ENCODE assay signal across 11 mouse cellular contexts in the genomic region with DNA sequence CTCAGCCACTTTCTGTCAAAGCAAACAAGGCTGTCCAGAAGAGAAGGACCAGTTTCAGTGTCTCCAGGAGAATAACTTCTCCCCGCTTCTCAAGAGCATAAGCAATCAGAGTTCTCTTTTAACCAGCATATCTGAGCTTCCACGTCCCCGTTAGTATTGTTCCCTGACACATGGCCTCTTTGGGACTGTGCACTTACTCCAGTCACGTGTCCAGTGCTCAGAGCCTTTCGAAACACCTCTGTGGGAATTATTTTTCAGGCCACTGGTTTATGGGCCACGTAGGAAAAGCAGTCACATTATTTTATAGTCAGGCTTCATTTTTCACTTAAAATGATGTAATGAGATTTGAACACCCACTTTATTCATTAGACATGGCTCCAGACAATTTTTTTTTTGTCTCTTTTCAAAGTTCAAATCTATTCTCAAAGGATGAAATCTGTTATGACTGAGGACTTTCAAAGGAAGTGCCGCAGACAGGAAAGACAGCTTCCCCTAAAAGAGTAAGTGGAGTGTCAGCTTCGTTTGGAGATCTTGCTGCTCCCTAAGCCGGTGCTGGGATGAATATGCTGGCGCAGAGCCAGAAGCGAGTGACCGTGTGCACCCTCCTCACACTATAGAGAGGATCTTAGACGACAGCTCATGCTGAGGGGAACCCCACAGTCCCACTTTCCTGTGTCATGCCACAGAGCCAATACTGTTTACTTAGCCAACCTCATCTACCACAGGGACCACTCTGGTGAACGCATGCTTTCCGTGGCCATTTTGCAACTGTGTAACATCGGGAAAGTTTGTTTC. TPM values are rescaled to one million over a fixed set of nuclear protein-coding genes. Genes with fewer than 3 reads are reported as not detected.
DNase-seq lines count a peak whose midpoint lies in the region; ATAC-seq and TF ChIP-seq lines count a peak whose summit lies in the region.
"Had no signal": no experiment of that assay in that cellular context is flagged by ENCODE, and none has a peak within 500 bp of the region (broad histone marks: within the 10 kb centered on the region; RNA-seq: fewer than 3 reads in every experiment).

No protein-coding gene starts in this region.

- no peak overlapping the region for H3K4me2 ChIP-seq in forebrain, embryonic 14.5 days (ENCODE audit: low read length)
- H3K4me2 ChIP-seq in liver, embryonic 16.5 days (ENCODE audit: low read depth, low read length): no peak overlapping the region
- H3K4me2 ChIP-seq: limb, embryonic 13.5 days had no signal

- no peak overlapping the region for H3K27ac ChIP-seq in forebrain, embryonic 14.5 days (ENCODE audit: low read depth, low read length)
- no peak overlapping the region for H3K27ac ChIP-seq in forebrain, embryonic 10.5 days
- no peak overlapping the region for H3K27ac ChIP-seq in kidney, adult 2 months (ENCODE audit: insufficient read depth, low read depth, low read length)
- H3K27ac ChIP-seq in liver, embryonic 16.5 days (ENCODE audit: low read length): no peak overlapping the region
- H3K27ac ChIP-seq: limb, embryonic 13.5 days had no signal

- no peak overlapping the region for H3K4me3 ChIP-seq in forebrain, embryonic 14.5 days (ENCODE audit: low read depth, low read length)
- H3K4me3 ChIP-seq in forebrain, embryonic 10.5 days: no peak overlapping the region
- no peak overlapping the region for H3K4me3 ChIP-seq in kidney, adult 2 months (ENCODE audit: insufficient read depth, low read depth, low read length)
- H3K4me3 ChIP-seq in liver, embryonic 16.5 days (ENCODE audit: low read depth, low read length): no peak overlapping the region
- H3K4me3 ChIP-seq: limb, embryonic 13.5 days had no signal

- H3K9me3 ChIP-seq in forebrain, embryonic 14.5 days (replicated peaks; ENCODE audit: control insufficient read depth, low read length): no peaks in the 10 kb centered on the region
- H3K9me3 ChIP-seq in forebrain, embryonic 10.5 days: no peaks in the 10 kb centered on the region
- no peaks in the 10 kb centered on the region for H3K9me3 ChIP-seq in liver, embryonic 16.5 days (replicated peaks; ENCODE audit: control insufficient read depth, low read length)
- H3K9me3 ChIP-seq: limb, embryonic 13.5 days had no signal

- no peak for TF ChIP-seq POLR2A in kidney, adult 2 months (IDR thresholded peaks at IDR 0.05; ENCODE audit: low read depth, low read length)

- H3K9ac ChIP-seq in forebrain, embryonic 14.5 days (ENCODE audit: low read length): no peak overlapping the region
- H3K9ac ChIP-seq in liver, embryonic 16.5 days (ENCODE audit: low read depth, low read length): no peak overlapping the region
- H3K9ac ChIP-seq: limb, embryonic 13.5 days had no signal

- H3K36me3 ChIP-seq in forebrain, embryonic 14.5 days (ENCODE audit: control insufficient read depth, insufficient read depth, low read length): no peaks in the 10 kb centered on the region
- H3K36me3 ChIP-seq in forebrain, embryonic 10.5 days (replicated peaks): peaks cover 9% of the 10 kb centered on the region
- H3K36me3 ChIP-seq in kidney, adult 2 months (ENCODE audit: control insufficient read depth, insufficient read depth, low read length): no peaks in the 10 kb centered on the region
- no peaks in the 10 kb centered on the region for H3K36me3 ChIP-seq in liver, embryonic 16.5 days (ENCODE audit: control insufficient read depth, insufficient read depth)
- H3K36me3 ChIP-seq: limb, embryonic 13.5 days had no signal

- H3K27me3 ChIP-seq in forebrain, embryonic 14.5 days (replicated peaks; ENCODE audit: control insufficient read depth, insufficient read depth, low read length): no peaks in the 10 kb centered on the region
- no peaks in the 10 kb centered on the region for H3K27me3 ChIP-seq in forebrain, embryonic 10.5 days (ENCODE audit: poor library complexity, severe bottlenecking)
- H3K27me3 ChIP-seq in kidney, adult 2 months (replicated peaks; ENCODE audit: control insufficient read depth, insufficient read depth, low read length): no peaks in the 10 kb centered on the region
- H3K27me3 ChIP-seq in liver, embryonic 16.5 days (ENCODE audit: control insufficient read depth, insufficient read depth, low read depth, low read length): no peaks in the 10 kb centered on the region
- H3K27me3 ChIP-seq: limb, embryonic 13.5 days had no signal

- DNase-seq in forebrain, embryonic 14.5 days (ENCODE audit: low spot score): peak; percentile 33
- no peak for DNase-seq in forebrain, embryonic 10.5 days (ENCODE audit: extremely low spot score, low spot score)
- peak; percentile 24 for DNase-seq in kidney, adult 2 months
- no peak for DNase-seq in kidney, adult 8-10 months
- peak; percentile 85 for DNase-seq in adipocyte (ENCODE audit: low spot score)
- no peak for DNase-seq in right cerebral cortex, adult 2 months (ENCODE audit: low spot score in 2 of 2)
- no peak for DNase-seq in adrenal gland, adult 8-10 months
- DNase-seq: adrenal gland, adult 2 months; cerebellum, postnatal 36 days had no signal

- 49% methylated on average over 16 of the region's 16 CpGs for WGBS in forebrain, embryonic 14.5 days
- WGBS in forebrain, embryonic 10.5 days: 85% methylated on average over 16 of the region's 16 CpGs
- 61% methylated on average over 16 of the region's 16 CpGs for WGBS in kidney, adult 2 months
- WGBS in liver, embryonic 16.5 days (ENCODE audit: insufficient replicate concordance): 57% methylated on average over 16 of the region's 16 CpGs

- TF ChIP-seq CTCF in kidney, adult 2 months (conservative IDR thresholded peaks at IDR 0.05; ENCODE audit: insufficient read depth, insufficient read length, low read depth, low read length): no peak

- 0 out of 2 replicates have a peak, but pooled peaks cover 2% of the 10 kb centered on the region for H3K4me1 ChIP-seq in forebrain, embryonic 14.5 days (ENCODE audit: control insufficient read depth, insufficient read depth, low read length)
- H3K4me1 ChIP-seq in forebrain, embryonic 10.5 days: peaks cover 5% of the 10 kb centered on the region
- H3K4me1 ChIP-seq in kidney, adult 2 months (ENCODE audit: control insufficient read depth, insufficient read depth, low read length): no peaks in the 10 kb centered on the region; the same call in 1 of the 2 replicates
- H3K4me1 ChIP-seq in liver, embryonic 16.5 days (ENCODE audit: control insufficient read depth, low read depth, low read length): no peaks in the 10 kb centered on the region; the same call in none of the 2 replicates

- no peak for ATAC-seq in forebrain, embryonic 14.5 days
- 0 out of 2 replicates have a peak, but pooled peaks have one; percentile 16 for ATAC-seq in liver, embryonic 16.5 days (ENCODE audit: low read depth)

RNA-seq across cellular contexts. Expression of a gene that starts 10.3 kb away (rescaled TPM):
- 24.3 and 27.2 TPM in 2 replicates for polyA plus RNA-seq in forebrain, embryonic 14.5 days (2014; fragmentation: Nextera tagmentation; extraction: Ambion mirVana)
- 58.2 and 60.0 TPM in 2 replicates for polyA plus RNA-seq in forebrain, embryonic 10.5 days (2016; fragmentation: Nextera tagmentation; extraction: Ambion mirVana)
- polyA plus RNA-seq in kidney, adult 2 months (2012; rRNA removed): 0.86 and 1.3 TPM in 2 replicates
- polyA plus RNA-seq in liver, embryonic 16.5 days (2015; fragmentation: Nextera tagmentation; extraction: Ambion mirVana): 11.6 and 15.1 TPM in 2 replicates
- 1 to 10 TPM; 5.5 to 8.7 (median 6.9) TPM for total RNA-seq in adrenal gland, adult 8-10 months (2022)

RNA-seq across cellular contexts. Expression of a gene that starts 10.7 kb away (rescaled TPM):
- 46.2 and 47.3 TPM in 2 replicates for polyA plus RNA-seq in forebrain, embryonic 14.5 days (2014; fragmentation: Nextera tagmentation; extraction: Ambion mirVana)
- 81.5 and 83.5 TPM in 2 replicates for polyA plus RNA-seq in forebrain, embryonic 10.5 days (2016; fragmentation: Nextera tagmentation; extraction: Ambion mirVana)
- polyA plus RNA-seq in kidney, adult 2 months (2012; rRNA removed): 82.9 and 84.2 TPM in 2 replicates
- 179 and 213 TPM in 2 replicates for polyA plus RNA-seq in liver, embryonic 16.5 days (2015; fragmentation: Nextera tagmentation; extraction: Ambion mirVana)
- 100 to 1,000 TPM in 1 of 4 experiments, 10 to 100 TPM in 3; 52.8 to 108 (median 81.8) TPM for total RNA-seq in adrenal gland, adult 8-10 months (2022)

Comparison
In these comparisons a context has a peak if more than half of its experiments do, and no peak if none do; other contexts are left out.
1. DNase-seq: peak in forebrain, embryonic 14.5 days (single experiment), kidney, adult 2 months (single experiment) and adipocyte (single experiment); none in forebrain, embryonic 10.5 days (single experiment), kidney, adult 8-10 months (0 of 2), right cerebral cortex, adult 2 months (0 of 2) and adrenal gland, adult 8-10 months (single experiment).